Mouse (Mus musculus): ENCODE measurements at regions not wholly inside any gene's neighbourhood (a gene's known extent, or its start where the extent isn't known, plus 50 kb on each side); places are given as distances from the start of the nearest gene placed in this dataset.

DNA sequence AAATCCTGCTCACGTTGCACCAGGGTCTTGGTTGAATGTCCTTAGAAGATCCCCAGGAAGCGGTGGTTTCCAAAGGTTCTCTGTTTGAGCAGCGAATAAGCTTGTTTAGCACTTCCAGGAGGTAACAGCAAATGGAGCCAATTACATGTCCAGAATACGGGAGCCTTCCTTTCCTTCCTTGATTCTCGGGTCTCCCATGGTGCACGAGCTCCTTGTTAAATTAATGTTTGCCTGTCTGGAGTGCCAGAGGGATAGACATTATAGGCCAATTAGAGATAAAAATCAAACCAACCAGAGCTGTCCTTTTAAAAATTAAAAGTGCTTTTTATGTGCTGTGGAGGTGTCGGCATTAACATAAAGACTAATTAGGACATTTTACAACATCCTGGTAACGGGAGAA, 437.0 kb downstream of the Slc4a3 start:
- WGBS = 40% methylated on average over 8 of the region's 8 CpGs
- Histone ChIP-seq H3K9ac (no peak overlapping the region), H3K9me3 (no peaks in the 10 kb centered on the region), H3K4me3 (no peak overlapping the region), H3K4me2 (no peak overlapping the region), H3K4me1 (no peaks in the 10 kb centered on the region), H3K36me3 (no peaks in the 10 kb centered on the region), H3K27ac (no peak overlapping the region), H3K27me3 (no peaks in the 10 kb centered on the region)
- ATAC-seq (ENCODE audit: insufficient number of reproducible peaks, low FRiP score, low TSS enrichment, low read depth) = no peak

GRCm38 (mm10) chr1:75983487-75983886, 437.4 kb downstream of the Slc4a3 start:
- 41% methylated on average over 3 of the region's 3 CpGs for WGBS
- Histone ChIP-seq H3K27me3 (no peaks in the 10 kb centered on the region), H3K4me2 (no peak overlapping the region), H3K9me3 (no peaks in the 10 kb centered on the region), H3K27ac (no peak overlapping the region), H3K36me3 (no peaks in the 10 kb centered on the region), H3K4me1 (no peaks in the 10 kb centered on the region), H3K9ac (no peak overlapping the region), H3K4me3 (no peak overlapping the region)
- ATAC-seq (ENCODE audit: insufficient number of reproducible peaks, low FRiP score, low TSS enrichment, low read depth) = no peak

GRCm38 (mm10) chr1:75988496-75988895, 442.4 kb downstream of the Slc4a3 start:
- ATAC-seq (ENCODE audit: insufficient number of reproducible peaks, low FRiP score, low TSS enrichment, low read depth) = no peak
- Histone ChIP-seq H3K27me3 (no peaks in the 10 kb centered on the region), H3K9me3 (no peaks in the 10 kb centered on the region), H3K27ac (no peak overlapping the region), H3K9ac (no peak overlapping the region), H3K4me3 (no peak overlapping the region), H3K36me3 (no peaks in the 10 kb centered on the region), H3K4me2 (no peak overlapping the region), H3K4me1 (no peaks in the 10 kb centered on the region)
- WGBS = 73% methylated on average over 3 of the region's 3 CpGs

DNA sequence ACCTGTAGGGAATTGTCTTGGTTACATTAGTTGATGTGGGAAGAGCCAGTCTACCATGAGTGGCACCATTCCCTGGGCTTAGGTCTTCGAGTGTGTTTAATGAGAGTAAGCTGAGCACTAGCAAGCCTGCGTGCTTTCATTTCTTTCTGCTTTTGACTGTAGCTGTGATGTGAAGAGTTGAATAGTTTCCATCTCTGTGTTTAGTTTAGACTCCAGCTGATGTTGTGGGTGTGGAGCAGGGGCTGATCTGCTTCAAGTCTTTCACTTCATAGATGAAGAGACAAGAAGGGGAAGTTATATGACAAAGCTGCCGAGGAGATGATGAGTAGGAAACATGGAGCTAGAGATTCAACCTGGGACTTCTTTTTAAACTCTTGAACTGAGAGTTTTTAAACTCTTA, 446.0 kb downstream of the Slc4a3 start:
- ATAC-seq (ENCODE audit: insufficient number of reproducible peaks, low FRiP score, low TSS enrichment, low read depth) = no peak
- no peak overlapping the region for H3K4me2 ChIP-seq
- H3K9me3 ChIP-seq = no peaks in the 10 kb centered on the region
- no peak overlapping the region for H3K27ac ChIP-seq
- H3K27me3 ChIP-seq = no peaks in the 10 kb centered on the region
- H3K9ac ChIP-seq = no peak overlapping the region
- no peaks in the 10 kb centered on the region for H3K36me3 ChIP-seq
- 88% methylated on average over 3 of the region's 3 CpGs for WGBS
- H3K4me1 ChIP-seq = no peaks in the 10 kb centered on the region
- H3K4me3 ChIP-seq = no peak overlapping the region

DNA sequence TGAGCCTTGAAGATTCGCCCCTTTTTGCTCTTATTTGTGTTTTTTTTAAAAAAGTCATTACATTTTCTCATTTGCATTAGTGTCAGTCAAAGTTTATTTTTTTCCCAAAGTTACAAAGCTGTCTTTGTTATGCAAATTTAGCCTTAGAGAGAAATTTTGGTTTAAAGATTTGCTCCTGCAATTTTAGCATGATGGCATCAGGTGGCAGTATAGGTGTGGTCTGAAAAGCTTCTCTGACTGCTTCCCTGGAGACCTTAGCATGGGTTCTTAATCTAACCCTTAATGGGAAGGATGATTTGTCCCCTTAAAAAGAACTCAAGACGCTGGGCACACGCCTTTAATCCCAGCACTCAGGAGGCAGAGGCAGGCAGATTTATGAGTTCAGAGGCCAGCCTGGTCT, 451.2 kb downstream of the Slc4a3 start:
- no peak overlapping the region for H3K27ac ChIP-seq
- H3K4me1 ChIP-seq = no peaks in the 10 kb centered on the region
- no peaks in the 10 kb centered on the region for H3K27me3 ChIP-seq
- H3K9ac ChIP-seq = no peak overlapping the region
- H3K4me3 ChIP-seq = no peak overlapping the region
- WGBS = 66% methylated on average over 3 of the region's 3 CpGs
- no peak overlapping the region for H3K4me2 ChIP-seq
- no peak for ATAC-seq (ENCODE audit: insufficient number of reproducible peaks, low FRiP score, low TSS enrichment, low read depth)
- H3K36me3 ChIP-seq = no peaks in the 10 kb centered on the region
- H3K9me3 ChIP-seq = no peaks in the 10 kb centered on the region

DNA sequence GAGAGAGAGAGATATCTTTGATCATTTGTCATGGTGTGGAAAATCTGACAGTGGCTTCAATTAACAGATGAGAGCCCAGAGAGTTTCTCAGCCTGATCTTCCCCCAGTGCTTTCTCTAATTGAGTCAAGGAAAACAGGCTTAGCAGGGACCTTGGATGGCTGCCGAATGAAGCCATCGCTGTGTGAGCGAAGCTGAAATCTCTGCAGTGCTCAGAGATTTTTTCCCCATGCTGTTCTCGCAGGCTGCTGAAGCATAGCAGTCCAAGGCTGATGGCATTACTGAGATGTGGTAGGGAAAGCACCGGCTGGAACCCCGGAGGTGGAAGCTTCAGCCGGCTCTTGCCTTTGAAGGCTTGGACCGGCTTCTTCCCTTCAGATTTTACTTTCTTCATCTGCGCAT, 455.1 kb downstream of the Slc4a3 start:
- Histone ChIP-seq H3K27me3 (no peaks in the 10 kb centered on the region), H3K4me3 (no peak overlapping the region), H3K9ac (no peak overlapping the region), H3K4me1 (no peaks in the 10 kb centered on the region), H3K27ac (no peak overlapping the region), H3K36me3 (no peaks in the 10 kb centered on the region), H3K4me2 (no peak overlapping the region), H3K9me3 (no peaks in the 10 kb centered on the region)
- WGBS = 71% methylated on average over 9 of the region's 9 CpGs
- no peak for ATAC-seq (ENCODE audit: insufficient number of reproducible peaks, low FRiP score, low TSS enrichment, low read depth)

DNA sequence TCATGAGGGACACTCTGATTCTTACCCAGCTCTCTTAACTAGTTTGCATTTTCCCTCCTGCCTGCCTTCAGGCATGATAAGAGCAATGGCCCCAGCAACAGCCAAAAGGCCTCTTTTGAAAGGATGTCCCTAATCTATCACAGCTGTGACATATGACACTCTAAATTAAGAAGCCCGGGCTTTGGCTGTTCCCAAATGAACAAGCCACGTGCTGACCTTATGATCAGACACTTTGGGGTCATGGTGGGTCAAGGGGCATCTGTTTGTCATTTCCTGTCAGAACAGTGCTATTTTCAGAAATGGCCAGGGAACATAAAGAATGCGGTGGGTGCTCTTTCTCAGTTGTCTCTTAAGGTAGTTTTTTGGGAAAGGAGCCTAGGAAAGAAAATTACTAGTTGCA, 463.5 kb downstream of the Slc4a3 start:
- no peaks in the 10 kb centered on the region for H3K9me3 ChIP-seq
- ATAC-seq (ENCODE audit: insufficient number of reproducible peaks, low FRiP score, low TSS enrichment, low read depth) = no peak
- no peak overlapping the region for H3K9ac ChIP-seq
- no peak overlapping the region for H3K27ac ChIP-seq
- H3K4me2 ChIP-seq = no peak overlapping the region
- H3K4me1 ChIP-seq = no peaks in the 10 kb centered on the region
- WGBS = 7% methylated on average over 3 of the region's 3 CpGs
- H3K27me3 ChIP-seq = no peaks in the 10 kb centered on the region
- no peak overlapping the region for H3K4me3 ChIP-seq
- H3K36me3 ChIP-seq = no peaks in the 10 kb centered on the region

DNA sequence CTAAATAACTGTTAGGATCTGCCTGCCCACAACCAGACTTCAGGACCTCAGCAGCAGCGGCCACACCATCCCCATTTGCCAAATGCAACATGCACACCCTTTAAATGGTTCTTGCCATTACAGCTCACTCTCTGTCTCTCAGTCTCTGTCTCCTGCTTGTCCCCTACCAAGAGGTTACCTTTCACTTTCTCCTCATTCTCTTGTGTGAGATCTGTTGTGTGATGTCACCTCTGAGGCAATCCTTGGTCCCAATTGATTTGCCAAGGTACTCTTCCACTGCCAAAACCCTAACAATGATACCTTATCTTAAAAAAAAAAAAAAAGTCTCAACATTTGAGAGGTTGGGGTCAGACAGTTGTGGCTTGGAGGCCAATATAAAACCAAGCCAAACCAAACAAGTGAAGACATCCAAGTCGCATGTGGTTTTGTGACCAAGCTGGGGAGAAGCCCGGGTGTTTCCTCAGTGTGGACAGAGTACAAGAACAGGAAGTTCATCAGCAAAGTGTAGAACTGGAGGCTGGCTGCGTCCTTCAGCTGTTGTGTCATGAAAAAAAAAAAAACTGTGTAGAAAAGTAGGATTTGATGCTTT, 464.2 kb downstream of the Slc4a3 start:
- H3K27ac ChIP-seq = no peak overlapping the region

DNA sequence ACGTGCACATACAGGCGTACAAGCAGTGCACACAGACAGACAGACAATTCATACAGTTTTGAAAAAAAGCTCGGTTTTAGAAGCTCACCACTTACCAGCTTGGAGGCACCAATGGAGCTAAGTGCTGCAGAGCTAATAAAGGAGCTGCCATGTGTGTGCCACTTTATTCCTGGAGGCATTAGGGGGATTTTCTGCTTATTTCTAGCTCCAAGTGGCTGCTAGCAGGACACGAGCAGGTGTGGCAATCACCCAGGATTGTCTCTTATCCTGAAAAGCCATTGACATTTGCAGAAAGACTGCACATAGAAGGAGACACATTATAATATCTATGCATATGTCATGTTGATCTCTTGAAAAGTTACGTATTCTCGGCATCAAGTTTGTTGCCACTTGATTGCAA, 472.5 kb downstream of the Slc4a3 start:
- Histone ChIP-seq H3K27me3 (no peaks in the 10 kb centered on the region), H3K27ac (no peak overlapping the region), H3K4me3 (no peak overlapping the region), H3K9ac (no peak overlapping the region), H3K9me3 (no peaks in the 10 kb centered on the region), H3K4me1 (peaks cover 1% of the 10 kb centered on the region; the same call in 1 of the 2 replicates), H3K36me3 (no peaks in the 10 kb centered on the region), H3K4me2 (no peak overlapping the region)
- WGBS = 75% methylated on average over 6 of the region's 6 CpGs
- ATAC-seq (ENCODE audit: insufficient number of reproducible peaks, low FRiP score, low TSS enrichment, low read depth) = no peak

More for the DNA sequence above, 464.2 kb downstream of the Slc4a3 start:
- H3K36me3 ChIP-seq = no peaks in the 10 kb centered on the region
- H3K4me2 ChIP-seq = no peak overlapping the region
- no peak for ATAC-seq (ENCODE audit: insufficient number of reproducible peaks, low FRiP score, low TSS enrichment, low read depth)
- no peak overlapping the region for H3K9ac ChIP-seq
- WGBS = 70% methylated on average over 4 of the region's 4 CpGs
- no peaks in the 10 kb centered on the region for H3K9me3 ChIP-seq
- no peak overlapping the region for H3K4me3 ChIP-seq
- H3K4me1 ChIP-seq = no peaks in the 10 kb centered on the region
- H3K27me3 ChIP-seq = no peaks in the 10 kb centered on the region

DNA sequence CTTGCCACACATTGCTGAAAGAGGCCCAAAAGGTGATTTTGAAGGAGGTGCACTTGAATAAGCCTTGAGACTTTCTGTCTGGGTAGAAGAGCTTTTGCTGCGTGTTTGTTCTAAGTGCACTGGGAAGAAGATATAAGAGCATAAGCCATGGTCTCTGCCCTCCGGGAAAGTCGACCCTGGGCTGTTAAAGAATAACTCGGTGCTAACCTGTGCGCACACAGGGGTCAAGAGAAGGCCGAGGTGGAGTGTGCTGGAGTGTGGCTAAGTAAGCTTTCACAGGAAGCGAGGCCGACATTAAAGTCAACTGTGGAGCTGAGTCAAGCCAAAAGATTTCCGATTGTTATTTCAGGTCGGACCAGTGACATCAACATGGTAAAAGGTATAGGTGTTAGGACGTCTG, 473.0 kb downstream of the Slc4a3 start:
- Histone ChIP-seq H3K9me3 (no peaks in the 10 kb centered on the region), H3K4me2 (no peak overlapping the region), H3K4me3 (no peak overlapping the region), H3K4me1 (peaks cover 4% of the 10 kb centered on the region; the same call in 1 of the 2 replicates), H3K9ac (no peak overlapping the region), H3K36me3 (no peaks in the 10 kb centered on the region), H3K27me3 (no peaks in the 10 kb centered on the region), H3K27ac (no peak overlapping the region)
- no peak for ATAC-seq (ENCODE audit: insufficient number of reproducible peaks, low FRiP score, low TSS enrichment, low read depth)
- WGBS = 77% methylated on average over 11 of the region's 11 CpGs

DNA sequence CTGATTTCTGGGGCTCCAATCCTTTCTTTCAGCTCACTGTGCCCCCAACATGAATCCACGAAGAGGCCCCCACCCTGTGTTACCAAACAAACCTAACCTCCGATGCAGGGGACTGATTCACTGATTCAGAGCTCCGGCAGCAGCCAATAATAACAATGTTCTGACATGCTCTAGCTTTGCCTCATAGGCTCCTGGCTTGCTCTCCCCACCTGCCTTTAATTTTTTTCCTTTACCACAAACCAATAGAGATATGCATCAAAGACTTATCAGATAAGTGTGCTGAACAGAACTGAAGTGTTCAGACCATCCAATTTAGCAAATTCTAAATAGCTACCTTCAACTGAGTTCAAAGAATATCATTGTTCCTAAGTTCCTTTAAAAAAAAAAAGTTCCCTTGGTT, 478.6 kb downstream of the Slc4a3 start:
- no peak overlapping the region for H3K4me2 ChIP-seq
- H3K27ac ChIP-seq = no peak overlapping the region
- H3K4me1 ChIP-seq = peaks cover 8% of the 10 kb centered on the region
- no peaks in the 10 kb centered on the region for H3K27me3 ChIP-seq
- no peaks in the 10 kb centered on the region for H3K9me3 ChIP-seq
- H3K9ac ChIP-seq = no peak overlapping the region
- no peak overlapping the region for H3K4me3 ChIP-seq
- WGBS = 32% methylated on average over 3 of the region's 3 CpGs
- no peaks in the 10 kb centered on the region for H3K36me3 ChIP-seq
- ATAC-seq (ENCODE audit: insufficient number of reproducible peaks, low FRiP score, low TSS enrichment, low read depth) = no peak

DNA sequence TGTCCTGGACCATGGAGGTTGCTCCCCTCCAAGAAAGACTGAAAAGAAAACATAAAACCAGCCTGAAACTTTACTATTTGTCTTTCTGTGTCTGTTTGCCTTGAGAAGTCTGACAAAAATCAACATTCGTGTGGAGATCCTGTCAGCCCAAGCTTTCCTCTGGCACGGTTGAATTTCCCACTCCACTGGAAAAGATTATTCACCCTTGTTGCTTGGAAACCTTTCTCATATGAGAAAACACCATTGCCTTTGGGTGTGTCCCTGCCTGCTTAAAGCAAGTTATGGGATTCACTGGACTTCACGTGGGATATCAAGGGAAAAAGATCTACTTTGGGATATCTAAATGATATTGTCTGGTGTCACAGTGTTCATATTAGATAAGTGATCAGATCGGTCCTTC, 479.3 kb downstream of the Slc4a3 start:
- H3K4me3 ChIP-seq = no peak overlapping the region
- no peaks in the 10 kb centered on the region for H3K36me3 ChIP-seq
- peaks cover 8% of the 10 kb centered on the region for H3K4me1 ChIP-seq
- H3K27ac ChIP-seq = peak overlapping the region; percentile 28
- no peak overlapping the region for H3K9ac ChIP-seq
- H3K4me2 ChIP-seq = no peak overlapping the region
- WGBS = 54% methylated on average over 4 of the region's 4 CpGs
- H3K9me3 ChIP-seq = no peaks in the 10 kb centered on the region
- no peaks in the 10 kb centered on the region for H3K27me3 ChIP-seq
- no peak for ATAC-seq (ENCODE audit: insufficient number of reproducible peaks, low FRiP score, low TSS enrichment, low read depth)

GRCm38 (mm10) chr1:76029059-76029458, 483.0 kb downstream of the Slc4a3 start:
- Histone ChIP-seq H3K27ac (no peak overlapping the region), H3K9ac (no peak overlapping the region), H3K4me1 (peaks cover 4% of the 10 kb centered on the region), H3K27me3 (no peaks in the 10 kb centered on the region), H3K36me3 (no peaks in the 10 kb centered on the region), H3K4me3 (no peak overlapping the region), H3K4me2 (no peak overlapping the region), H3K9me3 (no peaks in the 10 kb centered on the region)
- WGBS = 72% methylated on average over 1 of the region's 1 CpGs
- no peak for ATAC-seq (ENCODE audit: insufficient number of reproducible peaks, low FRiP score, low TSS enrichment, low read depth)

Measured in limb, embryonic 15.5 days (tissue).